9 mouse cellular contexts compared by ENCODE assay signal in the genomic region with DNA sequence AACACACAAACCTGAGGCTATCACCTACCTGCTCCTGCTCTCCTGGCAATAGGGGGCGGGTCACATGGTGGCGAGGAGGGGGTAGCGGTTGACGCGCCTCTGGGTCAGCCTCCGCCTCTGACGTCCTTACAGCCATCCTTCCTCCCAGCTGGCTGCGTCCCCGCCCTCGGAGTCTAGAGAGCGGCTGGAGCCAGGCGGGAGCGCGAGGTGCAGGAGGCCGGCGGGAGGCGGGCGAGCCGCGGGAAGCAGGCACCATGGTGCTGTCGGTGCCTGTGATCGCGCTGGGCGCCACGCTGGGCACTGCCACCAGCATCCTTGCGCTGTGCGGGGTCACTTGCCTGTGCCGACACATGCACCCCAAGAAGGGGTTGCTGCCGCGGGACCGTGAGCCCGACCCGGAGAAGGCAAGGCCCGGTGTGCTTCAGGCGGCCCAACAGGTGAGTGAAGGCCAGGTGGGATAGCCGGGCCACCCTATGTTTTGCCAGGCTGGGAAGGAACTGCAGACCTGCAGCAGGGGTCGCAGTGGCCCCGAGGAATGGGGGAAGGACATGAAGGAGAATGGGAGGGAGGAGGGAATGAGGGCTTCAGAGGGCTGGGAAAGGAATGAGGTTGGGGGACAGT. TPM values are rescaled to one million over a fixed set of nuclear protein-coding genes. Genes with fewer than 3 reads are reported as not detected.
DNase-seq lines count a peak whose midpoint lies in the region; ATAC-seq lines count a peak whose summit lies in the region.
"Had no signal": no experiment of that assay in that cellular context is flagged by ENCODE, and none has a peak within 500 bp of the region (broad histone marks: within the 10 kb centered on the region; RNA-seq: fewer than 3 reads in every experiment).

Gene Syt13 (plus strand): TSS at position 166 of the 621 bp plus-strand sequence.

- no peaks in the 10 kb centered on the region for H3K36me3 ChIP-seq in forebrain, embryonic 11.5 days (ENCODE audit: control insufficient read depth, insufficient read depth, low read length)
- H3K36me3 ChIP-seq in hindbrain, embryonic 10.5 days: no peaks in the 10 kb centered on the region
- no peaks in the 10 kb centered on the region for H3K36me3 ChIP-seq in lung, embryonic 16.5 days (ENCODE audit: control insufficient read depth, insufficient read depth, low read length)

- peaks cover 5% of the 10 kb centered on the region for H3K27me3 ChIP-seq in forebrain, embryonic 11.5 days (ENCODE audit: control insufficient read depth, insufficient read depth, low read length)
- H3K27me3 ChIP-seq in hindbrain, embryonic 10.5 days (ENCODE audit: insufficient read depth, poor library complexity, severe bottlenecking): peaks cover 53% of the 10 kb centered on the region
- peaks cover 30% of the 10 kb centered on the region for H3K27me3 ChIP-seq in lung, embryonic 16.5 days (ENCODE audit: control insufficient read depth, insufficient read depth, low read depth, low read length)

- peaks cover 23% of the 10 kb centered on the region for H3K4me1 ChIP-seq in forebrain, embryonic 11.5 days (replicated peaks; ENCODE audit: control insufficient read depth, insufficient read depth, low read length)
- H3K4me1 ChIP-seq in hindbrain, embryonic 10.5 days (replicated peaks): peaks cover 79% of the 10 kb centered on the region
- H3K4me1 ChIP-seq in lung, embryonic 16.5 days (replicated peaks; ENCODE audit: control insufficient read depth, insufficient read depth, low read length): peaks cover 25% of the 10 kb centered on the region

- H3K9ac ChIP-seq in forebrain, embryonic 11.5 days (ENCODE audit: low read length): peak within 1 kb of the TSS; percentile 54
- peak within 1 kb of the TSS; percentile 55 for H3K9ac ChIP-seq in lung, embryonic 16.5 days (ENCODE audit: low read length)

- DNase-seq in layer of hippocampus, adult 11-12 months (ENCODE audit: low spot score): peak; percentile 69
- DNase-seq in layer of hippocampus, adult 9-10 months (ENCODE audit: low spot score): no peak
- peak; percentile 71 for DNase-seq in forebrain, embryonic 11.5 days (ENCODE audit: low spot score)
- DNase-seq in hindbrain, embryonic 10.5 days (ENCODE audit: low spot score): peak; percentile 51
- peak; percentile 69 for DNase-seq in layer of hippocampus, adult 9-11 months
- peak; percentile 25 for DNase-seq in retina, adult 2 months (ENCODE audit: low read depth, low spot score)
- peak; percentile 20 to 36 for DNase-seq in urinary bladder, postnatal 36 days (ENCODE audit: low spot score in 2 of 2)

- ATAC-seq in forebrain, embryonic 11.5 days (replicated peaks; ENCODE audit: low FRiP score): peak; percentile 68
- ATAC-seq in lung, embryonic 16.5 days (ENCODE audit: low read depth): peak; percentile 82

- H3K4me2 ChIP-seq in forebrain, embryonic 11.5 days (ENCODE audit: low read depth, low read length, severe bottlenecking): peak within 1 kb of the TSS; percentile 86
- H3K4me2 ChIP-seq in lung, embryonic 16.5 days (ENCODE audit: low read depth, low read length): peak within 1 kb of the TSS; percentile 72

- peak within 1 kb of the TSS; percentile 38 for H3K4me3 ChIP-seq in forebrain, embryonic 11.5 days (ENCODE audit: low read depth, low read length)
- H3K4me3 ChIP-seq in hindbrain, embryonic 10.5 days: peak within 1 kb of the TSS; percentile 61
- peak within 1 kb of the TSS; percentile 47 for H3K4me3 ChIP-seq in lung, embryonic 16.5 days (ENCODE audit: low read length)

- WGBS in forebrain, embryonic 11.5 days: under 1% methylated on average over 38 of the region's 38 CpGs
- WGBS in hindbrain, embryonic 10.5 days: under 1% methylated on average over 38 of the region's 38 CpGs
- WGBS in lung, embryonic 16.5 days: under 1% methylated on average over 35 of the region's 38 CpGs

- H3K27ac ChIP-seq in forebrain, embryonic 11.5 days (ENCODE audit: low read depth, low read length): no peak within 1 kb of the TSS
- H3K27ac ChIP-seq in hindbrain, embryonic 10.5 days: peak within 1 kb of the TSS; percentile 83
- H3K27ac ChIP-seq in lung, embryonic 16.5 days (ENCODE audit: low read length): no peak within 1 kb of the TSS

- no peaks in the 10 kb centered on the region for H3K9me3 ChIP-seq in forebrain, embryonic 11.5 days (ENCODE audit: control insufficient read depth, low read length)
- no peaks in the 10 kb centered on the region for H3K9me3 ChIP-seq in hindbrain, embryonic 10.5 days
- H3K9me3 ChIP-seq in lung, embryonic 16.5 days (ENCODE audit: control insufficient read depth, low read length): no peaks in the 10 kb centered on the region

RNA-seq across cellular contexts. Expression of gene Syt13, which starts in this region (rescaled TPM):
- polyA plus RNA-seq in forebrain, embryonic 11.5 days (2014; fragmentation: Nextera tagmentation; extraction: Ambion mirVana): 6.1 and 6.2 TPM in 2 replicates
- polyA plus RNA-seq in hindbrain, embryonic 10.5 days (2016; fragmentation: Nextera tagmentation; extraction: Ambion mirVana): 20.1 and 20.4 TPM in 2 replicates
- polyA plus RNA-seq in lung, embryonic 16.5 days (2015; fragmentation: Nextera tagmentation; extraction: Ambion mirVana): 3.4 and 3.5 TPM in 2 replicates
- polyA plus RNA-seq: liver, adult 2 months had no signal
